In genomic region chr14:20093493-20093892, GRCm38 (mm10) we compare ENCODE assay signal across 8 mouse cellular contexts. TPM values are rescaled to one million over a fixed set of nuclear protein-coding genes. Genes with fewer than 3 reads are reported as not detected.
DNase-seq lines count a peak whose midpoint lies in the region; ATAC-seq and TF ChIP-seq lines count a peak whose summit lies in the region.
"Had no signal": no experiment of that assay in that cellular context is flagged by ENCODE, and none has a peak within 500 bp of the region (broad histone marks: within the 10 kb centered on the region; RNA-seq: fewer than 3 reads in every experiment).

No protein-coding gene starts in this region.

- H3K4me2 ChIP-seq in kidney, embryonic 15.5 days = no peak overlapping the region
- H3K4me2 ChIP-seq in intestine, embryonic 15.5 days (replicated peaks) = no peak overlapping the region
- H3K4me2 ChIP-seq: liver, embryonic 15.5 days had no signal

- no peak for TF ChIP-seq CTCF in MEL (IDR thresholded peaks at IDR 0.05 in 2 of 3, conservative IDR thresholded peaks at IDR 0.05 in 1 of 3; ENCODE audit: control insufficient read depth in 1 of 3, insufficient read depth in 1 of 3, low read depth in 2 of 3, low read length in 3 of 3, poor library complexity in 1 of 3, severe bottlenecking in 1 of 3)

- H3K36me3 ChIP-seq in kidney, embryonic 15.5 days = no peaks in the 10 kb centered on the region
- H3K36me3 ChIP-seq in MEL (ENCODE audit: control insufficient read depth in 1 of 2, insufficient read depth in 2 of 2, low read length in 2 of 2) = no peaks in the 10 kb centered on the region
- H3K36me3 ChIP-seq in intestine, embryonic 15.5 days = no peaks in the 10 kb centered on the region
- H3K36me3 ChIP-seq: liver, embryonic 15.5 days had no signal

- H3K27ac ChIP-seq in kidney, embryonic 15.5 days = no peak overlapping the region
- H3K27ac ChIP-seq in MEL (ENCODE audit: control insufficient read depth, low read depth, low read length) = no peak overlapping the region
- no peak overlapping the region for H3K27ac ChIP-seq in intestine, embryonic 15.5 days
- H3K27ac ChIP-seq: liver, embryonic 15.5 days had no signal

- ATAC-seq in kidney, embryonic 15.5 days (replicated peaks; ENCODE audit: low FRiP score) = no peak
- ATAC-seq in common myeloid progenitor, adult 5-6 weeks (replicated peaks; ENCODE audit: low read depth, poor library complexity, severe bottlenecking) = peak; percentile 88; the same call in 1 of the 2 replicates
- ATAC-seq in megakaryocyte progenitor cell, adult 5-6 weeks (replicated peaks; ENCODE audit: poor library complexity) = peak; percentile 76
- ATAC-seq in intestine, embryonic 15.5 days = no peak

- WGBS in kidney, embryonic 15.5 days = 20% methylated on average over 7 of the region's 7 CpGs
- WGBS in intestine, embryonic 15.5 days = 20% methylated on average over 7 of the region's 7 CpGs

- peak; percentile 39 for DNase-seq in kidney, adult 9 months
- DNase-seq in MEL (ENCODE audit: low read depth, low spot score) = peak; percentile 75
- no peak for DNase-seq in urinary bladder, postnatal 10 days (ENCODE audit: low spot score)

- H3K9ac ChIP-seq in kidney, embryonic 15.5 days = no peak overlapping the region
- no peak overlapping the region for H3K9ac ChIP-seq in MEL (ENCODE audit: control insufficient read depth, low read depth, low read length, poor library complexity, severe bottlenecking)
- H3K9ac ChIP-seq in intestine, embryonic 15.5 days = no peak overlapping the region
- H3K9ac ChIP-seq: liver, embryonic 15.5 days had no signal

- H3K4me1 ChIP-seq in kidney, embryonic 15.5 days = no peaks in the 10 kb centered on the region
- no peaks in the 10 kb centered on the region for H3K4me1 ChIP-seq in MEL (ENCODE audit: control insufficient read depth in 1 of 2, insufficient read depth in 2 of 2, low read length in 2 of 2)
- no peaks in the 10 kb centered on the region for H3K4me1 ChIP-seq in intestine, embryonic 15.5 days (replicated peaks)
- H3K4me1 ChIP-seq: liver, embryonic 15.5 days had no signal

- no peak for TF ChIP-seq EP300 in MEL (IDR thresholded peaks at IDR 0.05; ENCODE audit: low read depth in 1 of 2, low read length in 2 of 2)

- TF ChIP-seq RAD21 in MEL (IDR thresholded peaks at IDR 0.05; ENCODE audit: low read depth, low read length) = no peak

- no peaks in the 10 kb centered on the region for H3K9me3 ChIP-seq in kidney, embryonic 15.5 days (replicated peaks)
- no peaks in the 10 kb centered on the region for H3K9me3 ChIP-seq in MEL (replicated peaks; ENCODE audit: insufficient read depth, low read length)
- no peaks in the 10 kb centered on the region for H3K9me3 ChIP-seq in intestine, embryonic 15.5 days
- H3K9me3 ChIP-seq: liver, embryonic 15.5 days had no signal

- H3K27me3 ChIP-seq in kidney, embryonic 15.5 days = no peaks in the 10 kb centered on the region
- H3K27me3 ChIP-seq in MEL (ENCODE audit: control insufficient read depth in 1 of 2, insufficient read depth in 2 of 2, low read length in 2 of 2) = no peaks in the 10 kb centered on the region; a peak in 3 of 4 replicates
- no peaks in the 10 kb centered on the region for H3K27me3 ChIP-seq in intestine, embryonic 15.5 days (replicated peaks)
- H3K27me3 ChIP-seq: liver, embryonic 15.5 days had no signal

- TF ChIP-seq POLR2A in MEL (IDR thresholded peaks at IDR 0.05; ENCODE audit: control insufficient read depth in 1 of 2, insufficient read depth in 1 of 2, low read depth in 1 of 2, low read length in 2 of 2, poor library complexity in 1 of 2) = no peak

- H3K79me2 ChIP-seq in MEL (ENCODE audit: control insufficient read depth, insufficient read depth, low read length, poor library complexity) = no peaks in the 10 kb centered on the region

- H3K4me3 ChIP-seq in kidney, embryonic 15.5 days (replicated peaks) = no peak overlapping the region
- no peak overlapping the region for H3K4me3 ChIP-seq in MEL (ENCODE audit: control insufficient read depth in 1 of 2, insufficient read depth in 1 of 2, low read depth in 2 of 2, low read length in 2 of 2)
- H3K4me3 ChIP-seq in intestine, embryonic 15.5 days (replicated peaks) = no peak overlapping the region
- H3K4me3 ChIP-seq: liver, embryonic 15.5 days had no signal

TF ChIP-seq in MEL, 35 proteins besides CTCF, POLR2A, EP300 and RAD21:
- TF ChIP-seq SIN3A (IDR thresholded peaks at IDR 0.05; ENCODE audit: low read length) = no peak
- TF ChIP-seq CHD1 (IDR thresholded peaks at IDR 0.05; ENCODE audit: low read depth, low read length) = no peak
- no peak for TF ChIP-seq MEF2A (IDR thresholded peaks at IDR 0.05; ENCODE audit: extremely low read depth, insufficient replicate concordance, low read depth, low read length, poor library complexity, severe bottlenecking)
- no peak for TF ChIP-seq TCF12 (IDR thresholded peaks at IDR 0.05; ENCODE audit: low read depth, low read length)
- no peak for TF ChIP-seq RCOR1 (IDR thresholded peaks at IDR 0.05; ENCODE audit: low read depth, low read length)
- TF ChIP-seq MXI1 (IDR thresholded peaks at IDR 0.05; ENCODE audit: low read depth, low read length) = 0 out of 2 replicates have a peak, but pooled peaks have one; percentile 18
- no peak for TF ChIP-seq MYC (IDR thresholded peaks at IDR 0.05; ENCODE audit: low read depth, low read length)
- TF ChIP-seq USF2 (IDR thresholded peaks at IDR 0.05; ENCODE audit: borderline replicate concordance in 1 of 2, insufficient read depth in 1 of 2, low read depth in 1 of 2, low read length in 2 of 2) = no peak
- no peak for TF ChIP-seq TAL1 (IDR thresholded peaks at IDR 0.05; ENCODE audit: low read length)
TF ChIP-seq in MEL: peak in this region for 1.

RNA-seq across cellular contexts. Expression of gene Saysd1, which starts 44.8 kb away (rescaled TPM):
- 11.1 and 12.3 TPM in 2 replicates for polyA plus RNA-seq in kidney, embryonic 15.5 days (2015; fragmentation: Nextera tagmentation; extraction: Ambion mirVana)
- total RNA-seq in MEL (2012; rRNA removed) = 2.0 and 3.2 TPM in 2 replicates
- polyA plus RNA-seq in MEL (2012; ENCODE audit: insufficient read depth in 1 of 2, insufficient read length in 2 of 2, low read depth in 1 of 2, low replicate concordance in 2 of 2, missing spikeins in 1 of 2) = 1 to 10 TPM in 1 of 2 experiments, not detected in 1; 4.4 TPM
- total RNA-seq in common myeloid progenitor, adult 5-6 weeks (2017) = 2.1 and 2.2 TPM in 2 replicates
- total RNA-seq in megakaryocyte progenitor cell, adult 5-6 weeks (2015) = 3.4 and 3.9 TPM in 2 replicates
- total RNA-seq in megakaryocyte progenitor cell, adult 5-6 weeks (2017) = 0.62 and 1.4 TPM in 2 replicates
- polyA plus RNA-seq in intestine, embryonic 15.5 days (2015; fragmentation: Nextera tagmentation; extraction: Ambion mirVana) = 15.8 and 16.8 TPM in 2 replicates

Comparison
In these comparisons a context has a peak if more than half of its experiments do, and no peak if none do; other contexts are left out.
1. ATAC-seq: peak in common myeloid progenitor, adult 5-6 weeks (single experiment) and megakaryocyte progenitor cell, adult 5-6 weeks (single experiment); none in kidney, embryonic 15.5 days (single experiment) and intestine, embryonic 15.5 days (single experiment).